Mouse (Mus musculus) hindbrain, embryonic 13.5 days (tissue): ENCODE measurements around the gene Marveld1. TPM values are rescaled to one million over a fixed set of nuclear protein-coding genes. Genes with fewer than 3 reads are reported as not detected.

Source experiments
- ATAC-seq: fragments of 200-750 bp; cut with Nextera tagmentation; 2 replicates; pipeline ENCODE4 v1.8.0; 2017; ENCODE audit warnings: moderate TSS enrichment; ENCODE audit not compliant: low FRiP score
- H3K27ac ChIP-seq: fragments of 300-500 bp; sonication (generic); 2 replicates; pipeline ENCODE4 v1.5.1; 2015; ENCODE audit warnings: inconsistent platforms, mild to moderate bottlenecking, moderate library complexity
- H3K27me3 ChIP-seq: fragments of 300-500 bp; sonication (generic); 2 replicates; pipeline ENCODE4 v1.6.1; 2015; ENCODE audit warnings: mild to moderate bottlenecking, inconsistent platforms
- H3K36me3 ChIP-seq: fragments of 300-500 bp; sonication (generic); 2 replicates; pipeline ENCODE4 v1.6.1; 2015; ENCODE audit warnings: mild to moderate bottlenecking, inconsistent platforms
- H3K4me1 ChIP-seq: fragments of 300-500 bp; sonication (generic); replicated peaks from 2 replicates; pipeline ENCODE4 v1.6.1; 2015; ENCODE audit warnings: inconsistent platforms
- H3K4me2 ChIP-seq: fragments of 300-500 bp; sonication (generic); 2 replicates; pipeline ENCODE4 v1.6.1; 2015; ENCODE audit warnings: inconsistent platforms, mild to moderate bottlenecking, moderate library complexity
- H3K4me3 ChIP-seq: fragments of 300-500 bp; sonication (generic); 2 replicates; pipeline ENCODE4 v1.5.1; 2015; ENCODE audit warnings: mild to moderate bottlenecking, inconsistent platforms
- H3K9ac ChIP-seq: fragments of 300-500 bp; sonication (generic); 2 replicates; pipeline ENCODE4 v1.6.1; 2015; ENCODE audit warnings: mild to moderate bottlenecking, inconsistent platforms
- H3K9me3 ChIP-seq: fragments of 300-500 bp; sonication (generic); 2 replicates; pipeline ENCODE4 v1.6.1; 2016; ENCODE audit warnings: inconsistent platforms
- WGBS: fragments of 180-500 bp; shearing (Covaris S2); methylation state at CpG from one replicate; pipeline ENCODE4 v1.1.7; 2015; 5-methylcytosine and 5-hydroxymethylcytosine counted together
- polyA plus RNA-seq: library from polyadenylated mRNA; unstranded; fragments of >200 nt; fragmentation: Nextera tagmentation; extraction: Ambion mirVana; gene quantifications from 2 replicates; pipeline ENCODE4 v1.2.1, GENCODE M21; 2015

The Marveld1 gene
- polyA plus RNA-seq, 1 experiment from 2014 or later: 1.5 TPM

GRCm38 (mm10) chr19:42193311-42193710, 46.1 kb downstream of the Marveld1 start:
- WGBS: 43% methylated on average over 2 of the region's 2 CpGs
- no peak for ATAC-seq
- H3K27ac ChIP-seq: no peak overlapping the region; the same call in 1 of the 2 replicates
- peaks cover 4% of the 10 kb centered on the region for H3K27me3 ChIP-seq
- H3K36me3 ChIP-seq: peaks cover 56% of the 10 kb centered on the region
- peaks cover 4% of the 10 kb centered on the region; the same call in 1 of the 2 replicates for H3K4me1 ChIP-seq
- H3K9me3 ChIP-seq: no peaks in the 10 kb centered on the region
- H3K4me2 ChIP-seq: no peak overlapping the region
- H3K9ac ChIP-seq: no peak overlapping the region
- no peak overlapping the region for H3K4me3 ChIP-seq

GRCm38 (mm10) chr19:42196378-42196777, 49.2 kb downstream of the Marveld1 start:
- Histone ChIP-seq H3K36me3 (peaks cover 26% of the 10 kb centered on the region), H3K9me3 (no peaks in the 10 kb centered on the region), H3K27ac (no peak overlapping the region), H3K4me2 (no peak overlapping the region), H3K4me1 (peaks cover 13% of the 10 kb centered on the region), H3K4me3 (no peak overlapping the region), H3K9ac (no peak overlapping the region), H3K27me3 (peaks cover 35% of the 10 kb centered on the region)
- 85% methylated on average over 4 of the region's 4 CpGs for WGBS
- ATAC-seq: no peak

DNA sequence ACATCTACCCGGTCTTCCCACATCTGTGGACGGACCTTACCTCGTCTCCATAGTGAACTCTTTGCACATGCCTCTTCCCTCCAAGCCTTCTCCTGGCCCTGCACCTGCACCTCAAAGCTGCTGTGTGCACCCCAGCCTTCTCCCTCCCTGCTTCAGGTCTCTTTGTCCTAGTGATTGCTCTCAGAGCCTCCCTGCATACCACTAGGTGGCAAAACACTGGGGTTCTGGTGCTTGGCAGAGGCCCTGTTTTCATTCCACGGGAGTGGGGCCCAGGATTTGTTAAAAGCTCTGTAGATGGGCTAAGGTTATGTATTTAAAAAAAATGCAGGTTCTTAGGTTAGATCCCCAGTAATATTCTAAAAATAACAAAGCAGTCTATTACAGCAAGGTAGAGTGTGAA, 49.9 kb downstream of the Marveld1 start:
- 69% methylated on average over 4 of the region's 4 CpGs for WGBS
- H3K4me1 ChIP-seq: peaks cover 20% of the 10 kb centered on the region
- no peak overlapping the region for H3K27ac ChIP-seq
- no peaks in the 10 kb centered on the region for H3K9me3 ChIP-seq
- peaks cover 42% of the 10 kb centered on the region for H3K27me3 ChIP-seq
- no peak overlapping the region for H3K4me2 ChIP-seq
- H3K4me3 ChIP-seq: no peak overlapping the region
- no peak for ATAC-seq
- no peak overlapping the region for H3K9ac ChIP-seq
- H3K36me3 ChIP-seq: peaks cover 19% of the 10 kb centered on the region; the same call in 1 of the 2 replicates

DNA sequence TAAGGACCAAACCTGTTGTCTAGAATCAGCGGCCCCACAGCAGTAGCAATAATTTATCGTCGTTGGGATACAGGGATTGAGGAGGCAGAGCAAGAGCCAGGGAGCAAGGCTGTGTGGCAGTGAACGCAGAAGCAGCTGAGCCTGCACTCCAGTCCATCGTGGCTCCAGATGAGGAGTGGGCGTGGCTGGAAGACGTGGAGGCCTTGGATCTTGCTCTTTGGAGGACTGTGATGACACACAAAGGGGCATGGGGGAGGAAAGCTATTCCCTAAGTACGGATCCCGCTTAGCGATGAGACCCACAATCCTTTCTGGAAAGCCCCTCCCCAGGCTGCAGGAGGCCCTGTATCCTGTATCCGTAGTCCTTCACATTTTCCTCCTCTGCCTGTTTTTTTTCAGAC, 50.8 kb downstream of the Marveld1 start:
- H3K27me3 ChIP-seq: peaks cover 52% of the 10 kb centered on the region
- H3K4me1 ChIP-seq: peaks cover 24% of the 10 kb centered on the region
- no peaks in the 10 kb centered on the region for H3K9me3 ChIP-seq
- H3K4me2 ChIP-seq: no peak overlapping the region
- no peak overlapping the region for H3K9ac ChIP-seq
- H3K4me3 ChIP-seq: no peak overlapping the region
- 48% methylated on average over 11 of the region's 11 CpGs for WGBS
- H3K27ac ChIP-seq: no peak overlapping the region
- H3K36me3 ChIP-seq: peaks cover 12% of the 10 kb centered on the region; the same call in 1 of the 2 replicates
- ATAC-seq: no peak

Other genes starting within 250 kb of the Marveld1 start
- 465 and 466 TPM in 2 replicates for gene Pgam1, start 235.5 kb upstream of the Marveld1 start, polyA plus RNA-seq
- gene Exosc1, start 214.0 kb upstream of the Marveld1 start, polyA plus RNA-seq: 65.8 and 67.0 TPM in 2 replicates
- 78.8 and 80.7 TPM in 2 replicates for gene Zdhhc16, start 213.9 kb upstream of the Marveld1 start, polyA plus RNA-seq
- 36.5 and 39.7 TPM in 2 replicates for gene Mms19, start 166.2 kb upstream of the Marveld1 start, polyA plus RNA-seq
- gene Ubtd1, start 165.6 kb upstream of the Marveld1 start, polyA plus RNA-seq: 10.8 and 11.4 TPM in 2 replicates
- gene Ankrd2, start 111.4 kb upstream of the Marveld1 start, polyA plus RNA-seq: 0.35 and 0.53 TPM in 2 replicates
- gene Hoga1, start 101.8 kb upstream of the Marveld1 start, polyA plus RNA-seq: 1.3 and 1.7 TPM in 2 replicates
- gene 4933411K16Rik, start 95.2 kb upstream of the Marveld1 start, polyA plus RNA-seq: not detected in 2 replicates
- gene Morn4, start 61.0 kb upstream of the Marveld1 start, polyA plus RNA-seq: 125 TPM in 2 replicates
- gene Pi4k2a, start 56.9 kb upstream of the Marveld1 start, polyA plus RNA-seq: 27.0 and 27.9 TPM in 2 replicates
- 6.4 and 8.6 TPM in 2 replicates for gene Avpi1, start 18.3 kb upstream of the Marveld1 start, polyA plus RNA-seq
- gene Zfyve27, start 16.6 kb downstream of the Marveld1 start, polyA plus RNA-seq: 55.3 and 58.7 TPM in 2 replicates
- gene Sfrp5, start 54.9 kb downstream of the Marveld1 start, polyA plus RNA-seq: 4.4 and 4.6 TPM in 2 replicates
- gene Golga7b, start 100.2 kb downstream of the Marveld1 start, polyA plus RNA-seq: 38.8 and 40.0 TPM in 2 replicates